Mouse (Mus musculus) urinary bladder, adult 2 months (tissue): Measurements from ENCODE around the gene Foxi2. TPM values are rescaled to one million over a fixed set of nuclear protein-coding genes. Genes with fewer than 3 reads are reported as not detected.

Experiments
- polyA plus RNA-seq: library from polyadenylated mRNA; depleted of rRNA; stranded (reverse); fragments of >200 nt; gene quantifications from 2 replicates; pipeline ENCODE4 v1.2.3, GENCODE M21; 2012; rRNA removed

The Foxi2 gene
- polyA plus RNA-seq, 1 experiment, result not detected

Other genes with a start within 250 kb of the Foxi2 start
- gene Nps, start 151.6 kb upstream of the Foxi2 start, polyA plus RNA-seq, result 0.26 TPM in 1 of 2 replicates, not detected in the other
- gene Clrn3, start 118.3 kb downstream of the Foxi2 start, polyA plus RNA-seq, result not detected in 2 replicates
- gene Ptpre, start 127.2 kb downstream of the Foxi2 start, polyA plus RNA-seq, result 6.5 and 7.4 TPM in 2 replicates